Mouse (Mus musculus): ENCODE data around the gene Fbxl17.

Fbxl17 gene

DNA sequence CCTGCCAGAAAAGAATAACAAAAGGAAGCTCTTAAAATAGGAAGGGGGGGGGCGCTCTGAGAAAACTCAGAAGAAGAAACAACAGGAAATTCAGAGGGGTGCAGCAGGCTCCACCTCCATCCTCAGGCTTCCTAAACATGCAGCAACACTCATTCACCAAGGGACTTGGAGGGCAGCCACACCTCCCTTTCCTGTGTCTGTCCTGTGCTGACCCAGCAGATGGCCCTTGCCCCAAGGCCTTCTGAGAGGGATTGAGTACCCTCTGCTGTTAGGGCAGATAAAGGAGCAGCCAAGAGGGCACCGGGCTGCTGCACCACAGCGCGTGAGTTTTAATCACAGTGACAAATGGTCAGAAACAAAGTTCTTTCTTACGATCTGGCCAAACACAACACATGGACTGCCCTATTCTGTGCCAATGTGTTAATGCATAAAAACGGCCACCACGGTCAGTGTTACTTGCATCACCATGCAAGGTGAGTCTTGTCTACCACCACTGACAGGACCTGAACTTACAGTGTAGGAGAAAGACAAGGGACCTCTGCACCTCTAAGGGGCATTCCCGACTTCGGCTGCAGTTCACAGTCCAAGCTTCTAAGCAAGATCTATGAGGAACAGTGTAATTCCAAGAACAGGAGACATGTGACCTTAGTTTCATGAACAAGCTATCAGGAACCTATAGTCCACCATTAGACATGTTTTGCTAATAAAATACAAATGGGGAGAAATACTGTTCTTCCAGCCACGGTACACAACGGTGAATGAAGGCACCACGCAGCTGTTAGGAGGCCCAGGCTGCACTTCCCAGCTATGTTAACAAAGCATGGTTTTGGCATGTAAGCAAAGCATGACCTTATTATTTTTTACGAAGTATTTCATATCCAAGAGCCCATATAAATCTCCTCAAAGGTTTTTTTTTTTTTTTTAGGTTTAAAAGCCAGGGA lies 96.8 kb downstream of the Fbxl17 start:
- no peak for DNase-seq (ENCODE audit: low spot score in 2 of 2)

- DNase-seq (ENCODE audit: low spot score in 2 of 2): no peak
Observed at GRCm38 (mm10) chr17:63402170-63402569, 97.6 kb downstream of the Fbxl17 start.

GRCm38 (mm10) chr17:63400640-63401039 lies 99.2 kb downstream of the Fbxl17 start:
- DNase-seq (ENCODE audit: low spot score in 2 of 2): no peak

DNA sequence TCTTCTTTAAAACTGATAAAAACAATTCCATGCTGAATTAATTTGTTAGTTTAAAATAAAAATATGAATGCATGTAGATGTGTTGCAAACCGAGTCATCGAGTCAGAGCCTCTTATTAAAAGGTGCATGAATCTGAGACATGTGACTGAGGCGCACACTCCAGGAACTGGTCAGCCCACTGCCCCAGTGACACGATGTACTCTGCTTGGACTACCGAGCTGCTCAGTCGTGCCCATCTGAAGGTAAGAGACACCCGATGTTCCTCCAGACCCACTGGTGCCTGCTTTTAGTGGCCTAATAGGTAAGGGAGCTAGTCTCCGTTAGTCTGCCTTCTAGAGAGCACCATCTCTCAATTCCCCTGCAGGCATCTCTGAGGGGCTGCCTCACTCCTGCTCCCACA lies 100.0 kb downstream of the Fbxl17 start:
- DNase-seq (ENCODE audit: low spot score in 2 of 2): no peak

DNA sequence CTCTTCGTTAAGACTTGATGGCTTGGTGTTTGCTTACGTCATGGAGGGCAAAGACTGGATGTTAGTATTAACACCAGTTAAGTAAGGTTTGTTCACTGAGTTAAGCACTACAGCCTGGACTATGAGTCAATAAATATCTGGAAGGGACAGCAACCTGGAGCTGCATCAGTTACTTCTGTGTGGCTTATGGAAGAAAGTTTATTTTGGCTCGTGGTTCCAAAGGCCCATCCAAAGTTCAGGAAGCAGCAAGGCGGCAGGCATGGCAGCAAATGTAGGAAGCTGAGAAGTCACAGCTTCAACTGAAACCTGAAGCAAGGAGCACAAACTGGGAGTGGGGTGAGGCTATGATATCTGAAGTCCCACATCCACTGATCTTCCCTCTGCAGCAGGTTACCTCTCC lies 108.3 kb downstream of the Fbxl17 start:
- DNase-seq (ENCODE audit: low spot score in 2 of 2): no peak

GRCm38 (mm10) chr17:63390951-63391350 lies 108.9 kb downstream of the Fbxl17 start:
- no peak for DNase-seq (ENCODE audit: low spot score in 2 of 2)

DNA sequence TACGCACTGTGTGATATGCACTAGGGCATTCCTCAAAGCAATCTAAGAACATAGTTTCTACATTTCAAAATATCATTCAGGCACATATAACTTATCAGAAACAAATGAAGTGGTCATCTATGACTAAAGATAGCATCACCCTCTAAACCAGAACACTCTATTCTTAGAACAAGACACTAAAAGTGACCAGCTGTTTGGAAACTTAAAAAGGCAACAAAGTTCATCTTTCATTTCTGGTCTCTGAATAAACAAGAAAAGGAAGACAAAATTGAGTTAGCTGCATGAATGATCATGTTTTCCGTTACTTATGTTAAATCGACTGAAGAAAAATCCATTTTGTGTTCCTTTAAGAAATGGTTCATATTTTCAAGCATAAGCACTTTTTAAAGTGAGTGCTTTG lies 128.8 kb downstream of the Fbxl17 start:
- DNase-seq (ENCODE audit: low spot score in 2 of 2): no peak

- DNase-seq (ENCODE audit: low spot score in 2 of 2): peak; percentile 61 to 80
Observed at GRCm38 (mm10) chr17:63369631-63370310, 130.0 kb downstream of the Fbxl17 start.

DNA sequence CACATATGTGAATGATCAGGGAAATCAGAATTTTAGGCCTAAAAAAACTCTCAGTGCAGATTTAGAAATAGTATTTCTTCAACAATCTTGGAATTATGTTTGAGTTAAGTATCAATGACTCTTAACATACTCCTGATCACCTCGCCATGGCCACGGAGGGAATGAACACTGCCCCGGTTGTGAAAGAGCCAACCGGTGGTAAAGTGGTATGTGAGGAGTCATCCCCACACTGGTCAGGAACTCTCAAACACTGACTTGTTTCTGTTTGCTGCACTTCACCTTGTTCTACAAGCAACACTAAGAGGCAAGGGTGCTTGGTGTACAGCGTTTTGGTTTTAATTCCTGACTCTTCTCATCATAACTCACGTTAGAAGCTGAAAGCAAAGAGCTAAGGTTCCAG lies 132.3 kb downstream of the Fbxl17 start:
- no peak for DNase-seq (ENCODE audit: low spot score in 2 of 2)

DNA sequence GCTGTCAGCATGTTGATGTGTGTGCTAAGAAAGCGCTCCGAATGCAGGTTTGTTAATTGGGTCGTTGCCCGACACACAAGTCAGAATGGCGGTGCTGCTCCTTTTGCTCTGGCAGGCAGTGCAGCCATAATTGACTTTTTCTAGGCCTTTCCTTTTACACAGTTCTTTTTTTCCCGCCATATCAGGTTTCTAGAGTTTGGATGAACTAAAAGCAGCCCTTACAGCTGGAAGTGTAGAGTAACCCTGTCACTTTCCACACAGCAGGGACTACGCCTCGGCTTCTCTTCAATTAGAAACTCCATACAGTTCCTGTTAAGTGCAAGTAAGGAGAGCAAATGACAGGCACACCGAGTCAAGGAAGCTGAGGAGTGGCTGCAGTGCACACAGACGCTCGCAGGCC lies 133.8 kb downstream of the Fbxl17 start:
- no peak for DNase-seq (ENCODE audit: low spot score in 2 of 2)

DNA sequence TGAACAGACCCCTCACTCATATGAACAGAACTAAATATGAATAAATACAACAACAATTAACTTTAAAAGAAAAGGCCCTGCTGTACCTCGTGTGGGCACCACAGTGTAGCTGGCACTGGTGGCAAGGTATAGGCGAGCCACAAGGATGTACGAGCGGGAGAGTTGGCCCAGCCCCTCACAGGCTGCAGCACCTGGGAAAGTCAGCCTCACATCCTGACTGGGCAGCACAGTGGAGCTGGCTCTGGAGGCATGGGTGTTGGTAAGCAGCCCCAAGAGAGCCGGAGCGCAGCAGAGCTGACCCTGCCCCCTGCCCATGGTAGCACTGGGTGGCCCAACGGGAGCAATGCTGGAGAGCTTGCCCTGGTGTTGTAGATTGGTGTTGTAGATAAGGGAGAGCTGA lies 135.2 kb downstream of the Fbxl17 start:
- DNase-seq (ENCODE audit: low spot score in 2 of 2): no peak

- DNase-seq (ENCODE audit: low spot score in 2 of 2): peak; percentile 44 to 48
Observed at GRCm38 (mm10) chr17:63362196-63362595, 137.6 kb downstream of the Fbxl17 start.

GRCm38 (mm10) chr17:63361679-63362078 lies 138.1 kb downstream of the Fbxl17 start:
- DNase-seq (ENCODE audit: low spot score in 2 of 2): no peak

DNA sequence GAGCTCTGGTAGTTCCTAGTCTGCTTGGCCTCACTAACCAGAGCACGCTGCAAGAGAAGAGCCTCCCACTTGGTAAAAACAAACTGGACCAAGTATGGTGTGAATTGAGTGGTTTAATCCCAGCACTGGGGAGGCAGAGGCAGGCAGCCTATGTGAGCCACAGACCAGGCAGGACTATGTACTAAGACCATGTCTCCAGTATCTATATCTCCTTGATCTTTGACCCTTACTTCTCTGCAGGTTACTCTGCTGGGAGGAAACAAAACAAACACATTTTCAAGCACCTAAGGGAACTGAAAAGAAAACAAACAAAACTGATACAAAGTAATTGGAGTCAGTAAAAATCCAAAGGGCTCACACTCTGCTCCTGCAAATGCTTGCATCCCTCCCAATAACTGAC lies 141.0 kb downstream of the Fbxl17 start:
- no peak for DNase-seq (ENCODE audit: low spot score in 2 of 2)

GRCm38 (mm10) chr17:63356202-63356601 lies 143.6 kb downstream of the Fbxl17 start:
- peak in 1 of 2 experiments; percentile 13 for DNase-seq (ENCODE audit: low spot score in 2 of 2)

DNA sequence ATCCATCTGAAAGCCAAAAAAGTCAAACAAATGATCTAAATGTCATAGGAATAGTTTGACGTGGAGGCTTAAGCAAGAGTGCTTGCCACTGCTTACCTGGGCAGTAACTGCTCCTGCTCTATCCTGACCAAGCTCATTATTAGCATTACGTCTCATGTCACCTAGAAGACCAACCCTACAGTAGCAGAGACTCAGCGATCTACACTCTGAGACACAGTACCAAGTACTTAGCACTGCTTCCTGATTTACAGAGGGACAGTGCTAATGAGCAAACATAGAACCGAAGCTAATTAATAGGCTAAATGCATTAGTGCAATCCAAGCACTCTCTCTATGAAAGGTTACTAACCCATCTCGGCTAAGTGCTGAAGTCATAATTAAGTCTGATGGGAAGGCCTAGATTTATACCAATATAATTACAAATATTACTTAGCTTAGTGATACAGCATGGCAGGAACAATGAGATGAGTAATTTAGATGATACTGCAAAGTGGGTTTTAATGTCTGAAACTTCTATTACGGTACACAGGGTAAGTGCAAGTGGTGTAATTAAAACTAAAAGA lies 147.1 kb downstream of the Fbxl17 start:
- DNase-seq (ENCODE audit: low spot score in 2 of 2): no peak

- no peak for DNase-seq (ENCODE audit: low spot score in 2 of 2)
Observed at GRCm38 (mm10) chr17:63351682-63352081, 148.1 kb downstream of the Fbxl17 start.

DNA sequence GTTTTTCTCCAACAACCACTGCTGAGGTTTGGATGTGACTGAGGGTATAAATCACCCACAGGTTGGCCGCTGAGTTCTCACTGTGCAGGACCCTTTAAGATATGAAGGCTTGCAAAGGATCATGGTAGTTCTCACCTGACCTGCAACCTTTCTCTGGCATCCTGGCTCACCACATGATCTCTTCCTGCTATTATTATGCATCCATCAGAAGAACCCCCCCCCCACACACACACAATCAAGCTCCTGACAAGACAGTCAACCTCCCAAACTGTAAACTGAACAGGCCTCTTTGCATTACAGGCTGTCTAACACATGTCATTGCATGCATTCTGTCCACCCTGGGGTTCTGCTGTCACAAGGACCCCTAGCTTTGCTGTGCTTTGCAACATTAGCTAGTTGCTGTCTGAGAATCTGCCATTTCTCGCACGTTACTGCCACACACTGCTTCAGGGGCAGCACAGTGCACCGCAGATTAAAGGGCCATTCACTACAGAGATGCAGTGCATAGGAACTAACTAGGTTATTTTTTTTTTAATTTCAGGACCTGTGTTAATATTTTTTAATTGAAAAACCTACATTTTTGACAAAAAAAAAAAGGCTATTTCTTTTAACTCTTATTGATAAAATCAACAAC lies 148.8 kb downstream of the Fbxl17 start:
- no peak for DNase-seq (ENCODE audit: low spot score in 2 of 2)

- DNase-seq (ENCODE audit: low spot score in 2 of 2): no peak
Observed at GRCm38 (mm10) chr17:63344101-63344500, 155.7 kb downstream of the Fbxl17 start.

GRCm38 (mm10) chr17:63343076-63343475 lies 156.7 kb downstream of the Fbxl17 start:
- DNase-seq (ENCODE audit: low spot score in 2 of 2): no peak

DNA sequence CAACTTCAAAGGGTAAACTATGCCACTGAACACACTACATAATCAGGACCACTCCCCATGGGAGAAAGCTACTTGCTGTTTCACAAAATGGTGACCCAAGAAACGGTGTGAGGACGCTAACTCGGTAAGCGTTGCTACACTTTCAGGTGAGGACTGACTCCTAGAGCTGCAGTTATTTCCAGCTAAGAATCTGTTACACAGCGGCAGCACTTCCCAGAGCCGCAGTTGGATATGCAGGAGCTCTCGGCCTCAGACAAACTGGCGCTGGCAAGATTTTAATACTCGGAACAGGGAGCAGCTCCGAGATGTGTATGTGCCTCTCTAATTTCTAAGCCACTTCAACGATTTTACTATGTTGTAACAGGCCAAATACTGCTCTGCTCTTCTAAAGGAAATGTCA lies 157.4 kb downstream of the Fbxl17 start:
- DNase-seq (ENCODE audit: low spot score in 2 of 2): no peak

GRCm38 (mm10) chr17:63341203-63341602 lies 158.6 kb downstream of the Fbxl17 start:
- DNase-seq (ENCODE audit: low spot score in 2 of 2): no peak
